Mouse (Mus musculus) cerebral cortex, adult 2 months (tissue): ENCODE data around the gene Kcnj5.

ENCODE experiments used
- WGBS: fragments of 180-500 bp; shearing (Covaris S2); methylation state at CpG from one replicate; pipeline ENCODE4 v1.1.7; 2018; 5-methylcytosine and 5-hydroxymethylcytosine counted together

Kcnj5 gene

GRCm38 (mm10) chr9:32320167-32320566, 24.0 kb downstream of the Kcnj5 start:
- 62% methylated on average over 3 of the region's 3 CpGs for WGBS

- WGBS, result 92% methylated on average over 3 of the region's 3 CpGs
Observed at GRCm38 (mm10) chr9:32315999-32316398, 28.2 kb downstream of the Kcnj5 start.

GRCm38 (mm10) chr9:32314071-32314470, 30.1 kb downstream of the Kcnj5 start:
- 86% methylated on average over 3 of the region's 3 CpGs for WGBS

DNA sequence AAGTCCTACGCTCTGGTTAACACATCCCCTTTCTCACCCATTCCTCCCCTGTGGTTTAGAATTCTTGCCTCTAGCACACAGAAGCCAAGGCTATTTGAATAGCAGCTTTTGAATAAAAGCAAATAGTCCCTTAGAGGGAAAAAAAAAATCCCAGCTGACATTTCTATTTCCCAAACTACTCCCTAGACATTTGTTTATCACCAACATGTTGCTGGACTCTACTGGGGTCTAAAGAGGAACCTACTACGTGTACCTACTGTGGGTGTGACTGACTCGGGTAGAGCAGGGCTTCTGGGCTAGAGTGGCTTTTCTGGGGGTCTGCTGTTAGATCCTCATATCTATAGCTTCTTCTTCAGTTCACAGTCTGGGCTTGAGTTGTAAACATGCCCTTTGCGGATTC, 31.9 kb downstream of the Kcnj5 start:
- 61% methylated on average over 4 of the region's 4 CpGs for WGBS

- 35% methylated on average over 14 of the region's 14 CpGs for WGBS
Observed at GRCm38 (mm10) chr9:32311786-32312185, 32.4 kb downstream of the Kcnj5 start.

- WGBS, result 61% methylated on average over 13 of the region's 13 CpGs
Observed at GRCm38 (mm10) chr9:32302501-32303150, 41.5 kb downstream of the Kcnj5 start.

DNA sequence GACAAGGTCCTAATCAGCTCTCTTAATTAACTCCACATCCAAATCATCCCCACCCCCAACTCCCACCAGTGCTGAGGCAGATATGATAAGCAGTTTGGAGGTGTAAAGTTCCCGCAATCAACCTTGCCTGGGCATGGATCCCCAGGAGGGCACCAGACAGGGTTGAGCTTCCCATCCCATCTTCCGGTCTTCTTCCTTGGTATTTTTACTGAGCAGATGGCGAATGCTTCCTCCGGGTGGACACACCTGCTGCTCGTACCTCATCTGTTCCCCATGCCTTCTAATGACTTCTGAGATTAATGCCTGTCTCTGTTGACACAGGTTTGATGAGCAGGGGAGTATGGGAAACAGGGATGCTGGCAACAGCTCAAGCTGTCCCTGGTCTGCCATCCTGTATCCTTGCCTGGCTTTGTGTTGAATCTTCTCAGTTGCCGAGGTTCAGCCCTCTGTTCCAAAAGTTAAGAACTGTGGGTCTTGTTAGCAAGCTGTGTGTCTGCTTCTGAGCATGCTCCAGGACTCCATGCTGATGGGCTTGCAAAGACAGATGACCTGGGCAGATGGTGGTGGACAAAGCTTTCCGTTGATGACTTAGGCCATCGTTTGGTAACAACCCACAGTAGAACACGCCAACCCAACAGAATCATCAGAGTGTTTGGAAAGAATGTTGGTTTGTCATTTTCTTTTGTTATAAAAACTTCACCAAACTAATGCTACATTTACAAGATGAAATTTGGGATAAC, 48.9 kb downstream of the Kcnj5 start:
- 92% methylated on average over 9 of the region's 9 CpGs for WGBS

- 32% methylated on average over 5 of the region's 5 CpGs for WGBS
Observed at GRCm38 (mm10) chr9:32292686-32293085, 51.5 kb downstream of the Kcnj5 start.

- 59% methylated on average over 7 of the region's 7 CpGs for WGBS
Observed at GRCm38 (mm10) chr9:32291618-32292017, 52.5 kb downstream of the Kcnj5 start.

- 96% methylated on average over 5 of the region's 5 CpGs for WGBS
Observed at GRCm38 (mm10) chr9:32283591-32283990, 60.6 kb downstream of the Kcnj5 start.

DNA sequence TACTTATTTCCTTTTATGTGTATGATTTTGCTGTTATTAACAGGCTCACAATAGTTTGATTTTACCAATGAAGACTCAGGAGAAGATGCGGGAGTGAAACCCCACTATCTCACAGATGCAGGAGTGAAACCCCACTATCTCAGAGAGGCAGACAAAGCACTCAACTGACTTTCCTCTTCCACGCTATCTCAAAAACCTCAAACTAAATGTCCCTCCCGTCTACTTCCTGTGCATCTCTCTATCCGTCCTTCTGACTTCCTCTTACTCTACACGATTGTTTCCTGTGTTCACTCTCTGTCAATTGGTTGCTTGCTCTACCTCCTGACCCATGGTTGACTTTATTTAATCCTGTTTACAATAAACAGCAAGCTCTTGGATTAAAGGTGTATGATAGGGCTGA, 63.7 kb downstream of the Kcnj5 start:
- WGBS, result 86% methylated on average over 5 of the region's 5 CpGs

- WGBS, result 85% methylated on average over 3 of the region's 3 CpGs
Observed at GRCm38 (mm10) chr9:32279789-32280188, 64.4 kb downstream of the Kcnj5 start.

- 81% methylated on average over 5 of the region's 5 CpGs for WGBS
Observed at GRCm38 (mm10) chr9:32278052-32278451, 66.1 kb downstream of the Kcnj5 start.

- 10% methylated on average over 5 of the region's 5 CpGs for whole genome bisulfite sequencing
Observed at GRCm38 (mm10) chr9:32271896-32272444, 72.2 kb downstream of the Kcnj5 start.
